Mouse (Mus musculus) spleen, postnatal 4 days (tissue): Measurements from ENCODE around the gene 1700067P10Rik.

Experiments used
- DNase-seq, 2 experiments: peaks; one replicate each; pipeline ENCODE4 v3.0.0; 2022; ENCODE audit warnings: low spot score in 2 of 2

The 1700067P10Rik gene

DNA sequence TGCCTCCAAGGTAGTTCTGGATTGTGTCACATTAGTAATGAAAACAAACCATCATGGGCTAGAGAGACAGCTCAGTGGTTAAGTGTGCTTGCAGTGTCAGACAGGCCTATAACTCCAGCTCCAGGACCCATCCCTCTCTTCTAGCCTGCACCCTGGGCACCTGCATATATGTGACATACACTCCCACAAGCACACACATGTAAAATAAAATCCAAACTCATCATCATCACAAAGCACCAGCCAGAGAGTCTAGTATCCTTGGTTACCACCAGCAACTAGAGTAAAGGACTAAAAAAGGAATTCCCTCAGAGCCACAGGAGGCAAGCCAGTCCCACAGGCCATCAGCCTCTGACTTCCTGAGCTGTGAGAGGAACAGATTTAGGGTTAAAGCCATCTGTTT, at the start of gene 1700067P10Rik:
Gene 1700067P10Rik, plus strand, starts transcription at position 301 of the 400 bp plus-strand sequence.
- DNase-seq = no peak

DNA sequence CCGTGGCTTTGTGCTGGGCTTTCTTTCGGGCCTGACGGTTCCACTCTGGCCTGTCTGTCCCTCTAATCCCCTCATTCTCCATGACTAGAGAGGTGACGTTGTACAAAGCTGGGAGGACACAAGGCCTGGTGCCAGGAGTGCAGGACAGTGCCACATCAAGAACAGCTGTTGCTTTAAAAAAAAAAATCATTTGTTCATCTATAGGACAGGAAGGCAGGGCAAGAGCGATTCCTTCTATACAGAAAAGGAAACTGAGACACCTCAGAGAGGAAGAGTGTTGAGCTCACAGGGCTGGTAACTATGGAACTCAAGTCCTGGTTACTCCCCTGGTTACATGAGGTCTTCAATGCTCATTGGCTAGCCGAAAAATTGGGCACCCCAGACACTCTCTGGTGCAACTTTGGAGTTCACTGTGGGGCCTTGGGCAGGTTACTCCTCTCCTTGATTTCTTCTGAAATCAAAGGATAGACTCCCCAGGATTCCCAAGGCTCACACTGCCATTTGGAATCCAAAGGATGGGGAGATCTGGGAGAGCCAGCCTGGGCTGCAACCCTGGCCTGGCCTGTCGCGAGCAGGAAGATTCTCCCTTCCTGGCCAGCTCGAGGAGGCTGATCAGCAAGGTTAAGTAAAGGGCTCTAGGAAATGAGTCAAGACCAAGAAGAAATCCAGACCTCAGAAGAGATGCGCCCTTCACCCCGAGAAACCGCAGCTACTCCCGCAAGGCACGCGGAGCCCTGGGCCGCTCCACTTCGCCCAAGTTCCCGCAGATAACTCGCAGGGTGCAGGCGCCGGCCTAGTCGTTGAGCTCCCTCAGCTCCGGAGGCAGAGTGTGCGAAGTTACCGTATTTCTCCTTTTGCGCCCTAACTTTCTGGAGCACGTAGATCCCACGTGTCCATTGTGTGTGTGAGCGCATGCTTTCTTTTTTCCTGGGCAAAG, 47.5 kb upstream of the 1700067P10Rik start:
- DNase-seq = peak in 1 of 2 experiments; percentile 68

DNA sequence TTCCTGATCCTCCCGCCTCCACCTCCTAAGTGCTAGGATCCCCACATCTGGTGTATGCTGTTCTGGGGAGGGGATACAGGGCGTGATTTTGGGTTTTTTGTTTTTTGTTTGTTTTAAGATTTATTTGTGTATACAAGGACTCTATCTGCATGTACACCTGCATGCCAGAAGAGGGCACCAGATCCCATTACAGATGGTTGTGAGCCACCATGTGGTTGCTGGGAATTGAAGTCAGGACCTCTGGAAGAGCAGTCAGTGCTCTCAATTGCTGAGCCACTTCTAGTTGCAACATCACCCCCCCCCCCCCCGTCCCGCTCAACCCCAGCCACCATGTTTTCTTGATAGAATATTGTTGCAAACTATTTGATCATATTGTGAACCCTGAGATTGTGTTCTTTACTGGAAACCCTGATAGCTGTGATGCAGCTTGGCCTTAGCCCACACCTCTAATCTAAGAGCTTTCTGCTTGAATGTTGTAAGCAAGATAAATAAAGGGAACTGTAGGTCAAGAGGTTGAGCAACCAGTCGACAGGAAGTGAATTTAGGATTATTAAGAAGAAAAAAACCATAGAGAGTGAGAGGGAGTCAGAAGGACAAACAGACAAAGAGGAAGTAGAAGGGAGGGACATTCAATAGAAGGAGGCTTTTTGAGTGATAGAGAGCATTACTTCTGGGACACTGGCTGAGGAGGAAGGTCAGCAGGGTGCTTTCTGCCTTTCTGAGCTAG, 45.8 kb upstream of the 1700067P10Rik start:
- DNase-seq = no peak

DNA sequence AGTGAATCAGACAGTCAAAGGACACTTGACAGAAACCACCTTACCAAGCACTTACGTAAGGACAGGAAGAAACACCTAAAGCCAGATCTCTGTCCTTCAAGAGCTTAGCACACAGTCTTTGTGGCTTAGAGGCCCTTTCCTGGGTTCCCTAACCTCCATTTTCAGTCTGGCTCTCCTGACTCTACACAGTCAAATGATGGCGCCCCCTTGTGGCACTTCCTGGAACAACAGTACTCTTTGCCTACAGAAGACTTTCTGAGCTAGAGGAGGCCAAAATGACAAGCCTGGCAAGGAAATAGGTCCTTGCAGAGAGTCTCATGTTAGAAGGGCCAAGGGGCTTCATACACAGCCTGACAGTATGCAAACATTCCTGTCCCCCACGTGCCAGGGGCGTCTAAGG, 43.5 kb upstream of the 1700067P10Rik start:
- peak; percentile 73 to 92 for DNase-seq

DNA sequence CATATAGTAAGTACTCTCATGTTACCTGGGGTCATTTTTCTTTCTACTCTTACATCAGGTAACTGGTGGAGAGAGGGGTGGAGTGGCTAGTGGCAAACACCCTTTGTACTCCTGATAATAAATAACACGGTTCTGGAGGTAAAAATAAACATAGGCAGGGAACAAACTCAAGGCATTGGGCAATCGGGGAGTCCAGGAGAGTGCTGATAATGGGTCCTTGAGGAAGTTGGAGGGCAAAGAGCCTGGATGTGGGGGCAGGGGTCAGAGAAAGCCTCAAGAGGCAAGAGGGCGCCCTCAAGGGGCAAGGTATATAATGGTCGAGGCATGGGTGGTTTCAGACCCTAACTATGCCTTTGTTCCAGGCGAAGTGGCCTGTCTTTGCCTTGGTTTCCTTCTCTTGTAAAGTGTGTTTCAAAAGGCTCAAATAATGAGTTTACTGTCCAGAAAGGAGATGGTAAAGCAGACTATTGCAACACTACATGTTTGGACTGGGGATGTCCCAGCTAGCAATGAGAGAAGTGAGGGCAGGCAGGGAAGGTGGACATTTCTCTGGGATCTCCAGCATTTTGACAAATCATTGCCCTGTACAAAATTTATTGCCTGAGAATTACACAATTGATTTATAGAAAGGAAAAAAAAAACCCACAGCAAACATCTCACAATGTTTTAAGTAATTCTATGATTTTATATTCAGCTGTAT, 37.3 kb upstream of the 1700067P10Rik start:
- no peak for DNase-seq

DNA sequence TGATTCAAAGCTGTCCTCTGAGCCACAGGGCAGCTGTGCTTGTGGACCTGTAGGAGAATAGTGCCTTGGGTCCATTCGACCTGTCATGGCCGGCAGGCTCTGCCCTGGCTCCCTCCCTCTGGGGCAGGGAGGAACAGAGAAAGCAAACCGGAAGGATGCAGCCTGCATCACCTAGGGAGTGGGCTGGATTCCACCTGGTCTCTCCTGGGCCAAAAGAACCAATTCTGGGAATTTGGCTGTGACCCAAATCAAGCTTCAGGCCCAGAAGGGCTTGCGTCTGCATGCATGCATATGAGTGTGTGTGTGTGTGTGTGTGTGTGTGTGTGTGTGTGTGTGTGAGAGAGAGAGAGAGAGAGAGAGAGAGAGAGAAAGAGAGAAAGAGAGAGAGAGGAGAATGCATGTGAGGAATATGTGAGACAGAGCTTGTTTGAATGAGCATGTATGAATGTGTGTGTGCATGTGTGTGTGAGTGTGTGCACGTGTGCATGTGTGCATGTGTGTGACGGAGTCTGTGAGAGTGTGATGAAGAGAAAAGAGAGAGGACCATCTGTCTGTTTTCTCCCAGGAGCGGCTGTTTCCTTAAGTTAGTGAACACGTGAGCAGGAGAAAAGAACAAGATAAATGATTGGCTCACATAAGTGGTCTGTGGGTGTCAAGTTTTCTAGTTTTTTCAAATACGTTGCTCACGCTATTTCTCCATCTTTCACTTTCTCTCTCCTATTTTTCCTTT, 36.6 kb upstream of the 1700067P10Rik start:
- no peak for DNase-seq

DNA sequence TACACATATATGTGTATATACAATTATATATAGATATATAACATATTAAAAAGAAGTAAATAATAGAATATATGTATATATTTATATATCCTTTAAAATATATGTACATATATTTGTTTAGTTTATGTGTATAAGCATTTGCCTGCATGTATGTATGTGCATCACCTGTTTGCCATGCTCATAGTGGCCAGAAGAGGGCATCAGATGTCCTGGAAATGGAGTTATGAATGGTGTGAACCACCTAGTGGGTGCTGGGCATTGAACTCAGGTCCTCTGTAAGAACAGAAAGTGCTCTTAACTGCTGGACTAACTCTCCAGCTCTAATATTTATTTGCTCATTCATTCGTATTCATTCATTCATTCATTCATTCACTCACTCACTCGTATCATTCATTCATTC, 35.5 kb upstream of the 1700067P10Rik start:
- no peak for DNase-seq

DNA sequence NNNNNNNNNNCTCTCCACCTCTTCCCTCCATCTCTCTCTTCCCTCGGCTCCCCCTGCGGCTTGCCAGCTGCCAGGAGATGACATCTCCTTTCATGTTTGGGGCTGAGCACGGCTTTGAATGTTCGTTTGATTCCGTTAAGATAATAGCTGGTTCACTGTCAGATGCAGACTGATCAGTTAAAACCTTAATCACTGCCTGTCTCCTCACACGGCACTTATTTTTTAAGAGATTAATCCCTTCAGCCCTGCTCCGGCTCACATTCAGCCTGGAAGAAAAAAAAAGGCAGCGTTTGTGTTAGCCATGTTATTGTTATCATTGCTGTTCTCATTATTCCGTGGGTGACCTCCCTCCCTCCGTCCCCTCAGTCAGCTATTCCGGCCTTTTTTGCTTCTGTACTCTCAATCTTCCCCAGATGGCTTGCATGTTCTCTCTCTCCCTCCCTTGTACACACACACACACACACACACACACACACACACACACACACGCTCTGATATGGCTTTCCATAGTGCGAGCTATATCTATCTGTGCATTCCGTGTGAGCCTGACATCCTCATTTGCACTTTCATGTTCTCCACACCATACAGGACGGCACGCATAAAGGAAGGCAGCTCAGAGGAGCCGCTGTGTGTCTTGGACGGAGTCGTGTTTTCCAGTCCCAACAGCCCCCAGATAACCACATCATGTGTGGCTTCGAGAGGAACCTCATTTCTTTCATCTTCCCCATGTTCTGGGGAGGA, 33.9 kb upstream of the 1700067P10Rik start:
- no peak for DNase-seq

DNA sequence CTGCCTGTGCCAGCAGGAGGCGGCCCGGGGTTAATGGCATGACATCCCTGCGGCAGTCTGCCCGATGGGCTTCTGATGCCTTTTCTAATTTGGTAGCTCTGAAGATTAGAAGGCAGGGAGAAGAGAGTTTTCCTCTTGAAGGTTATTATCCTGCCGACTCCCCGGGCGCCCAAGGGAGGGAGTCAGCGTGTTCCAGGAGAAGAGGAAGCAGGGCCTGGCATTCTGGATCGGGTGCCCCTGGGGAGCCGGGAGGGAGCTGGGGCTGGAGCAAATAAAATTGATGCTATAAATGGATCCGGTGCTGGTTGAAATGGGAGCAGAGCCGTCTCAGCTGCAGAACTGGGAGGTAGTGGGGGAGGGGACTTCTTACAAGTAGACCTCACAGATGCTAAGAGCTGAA, 31.7 kb upstream of the 1700067P10Rik start:
- DNase-seq = no peak

DNA sequence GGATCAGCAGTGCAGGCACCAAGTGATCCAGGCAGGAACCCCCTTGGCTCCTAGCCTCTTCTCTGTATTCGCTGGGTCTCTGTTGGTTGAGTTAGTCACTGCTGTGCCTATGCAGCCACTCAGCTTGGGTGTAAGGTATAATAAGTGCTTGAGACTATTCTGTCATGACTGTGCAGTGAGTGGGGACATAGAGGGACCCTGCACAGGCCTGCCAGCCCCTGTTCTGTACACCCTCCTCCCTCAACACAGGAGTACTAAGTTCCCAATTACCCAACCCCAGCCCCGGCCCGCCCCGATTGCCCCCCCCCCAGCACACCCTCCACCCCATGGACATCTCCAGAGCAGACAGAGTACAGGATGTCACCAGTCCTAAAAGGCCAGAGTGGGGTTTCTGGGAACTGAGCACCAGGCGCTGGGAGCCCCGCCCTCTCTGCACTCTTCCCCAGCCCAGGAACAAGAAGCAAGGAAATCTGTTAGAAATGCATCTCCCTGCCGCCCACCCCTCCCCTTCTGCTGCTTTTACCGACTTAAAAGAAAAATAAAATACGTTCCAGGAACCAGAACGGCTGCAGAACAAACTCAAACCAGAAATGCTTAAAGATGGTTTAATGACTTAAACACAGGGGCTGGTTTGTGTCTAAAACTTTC, 24.8 kb upstream of the 1700067P10Rik start:
- DNase-seq = no peak

DNA sequence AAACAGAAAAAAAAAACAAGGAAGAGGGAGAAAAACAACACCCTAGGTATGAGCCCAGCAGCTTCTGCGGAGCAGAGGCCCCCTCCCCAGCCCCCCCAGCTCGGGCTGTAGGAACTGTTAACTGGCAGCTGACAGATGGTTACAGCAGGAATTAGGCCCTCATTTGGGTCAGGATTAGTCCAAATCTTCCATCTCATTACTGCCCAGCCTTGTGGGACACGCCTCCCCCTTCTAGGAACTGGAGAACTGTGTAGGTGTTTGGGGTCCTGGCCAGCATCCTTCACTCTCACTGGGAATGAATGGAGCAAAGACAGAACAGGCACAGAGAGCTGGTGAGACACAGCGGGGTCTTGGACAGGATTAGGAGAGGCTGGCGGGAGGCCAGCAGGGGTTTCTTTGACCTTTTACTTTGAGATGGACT, 24.0 kb upstream of the 1700067P10Rik start:
- DNase-seq = no peak

DNA sequence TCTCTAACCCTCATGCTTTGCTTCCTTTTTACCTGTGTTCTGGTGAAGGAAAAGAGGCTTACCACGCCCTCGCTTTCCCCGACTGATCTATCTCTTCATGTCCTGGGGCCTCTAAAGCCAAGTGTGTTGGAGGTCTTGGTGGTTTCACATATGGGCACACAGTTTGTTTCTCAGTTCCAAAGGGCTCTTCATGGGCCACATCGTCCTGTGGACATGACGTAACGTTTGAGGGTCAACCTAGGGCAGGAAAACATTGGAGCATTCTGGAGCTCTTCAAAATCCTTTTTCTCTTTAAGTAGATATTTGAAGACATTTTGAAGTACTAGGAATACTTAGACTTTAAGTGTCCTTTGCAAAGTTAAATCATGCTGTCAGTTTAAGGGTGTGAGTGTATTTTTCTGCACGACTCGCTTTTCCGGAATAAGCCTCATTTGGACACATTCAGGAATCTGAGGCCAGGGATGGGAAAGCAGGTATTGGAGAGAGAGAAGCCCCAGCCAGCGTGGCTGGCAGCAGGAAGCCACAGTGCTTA, 22.0 kb upstream of the 1700067P10Rik start:
- no peak for DNase-seq

DNA sequence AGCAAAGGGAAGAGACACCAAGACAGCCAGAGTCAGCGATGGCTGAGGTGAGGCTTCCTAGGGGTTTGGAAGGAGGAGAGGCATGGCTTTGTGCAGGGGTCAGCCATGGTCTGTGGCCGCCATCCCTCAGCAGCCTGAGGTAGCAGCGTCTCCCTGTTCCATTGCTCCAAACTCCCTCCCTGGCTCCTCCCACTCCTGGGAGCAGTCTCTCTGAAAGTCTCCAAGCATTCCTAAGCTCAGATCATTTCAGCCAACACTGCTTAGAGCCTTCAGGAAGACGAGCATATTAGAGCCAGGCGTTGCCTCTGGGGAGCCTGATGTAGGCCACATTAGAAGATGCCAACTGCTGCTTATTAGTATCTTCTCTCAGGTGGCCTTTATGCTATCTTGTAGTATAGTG, 21.4 kb upstream of the 1700067P10Rik start:
- no peak for DNase-seq

DNA sequence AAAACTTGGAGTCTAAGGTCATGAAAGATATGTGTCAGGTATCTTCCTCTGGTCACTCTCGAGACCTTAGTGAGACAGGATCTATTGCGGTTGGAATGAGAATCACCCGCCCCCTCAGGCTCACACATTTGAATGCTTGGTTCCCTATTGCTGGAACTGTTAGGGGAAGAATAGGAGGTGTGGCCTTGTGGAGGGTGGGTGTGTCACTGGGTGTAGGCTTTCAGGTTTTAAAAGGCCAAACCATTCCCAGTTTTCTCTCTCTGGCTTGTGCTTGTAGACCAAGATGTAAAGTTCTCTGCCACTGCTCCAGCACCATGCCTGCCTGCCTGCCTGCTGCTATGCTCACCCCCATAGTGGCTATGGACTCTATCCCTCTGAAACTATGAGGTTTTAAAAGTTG, 8.5 kb upstream of the 1700067P10Rik start:
- no peak for DNase-seq

DNA sequence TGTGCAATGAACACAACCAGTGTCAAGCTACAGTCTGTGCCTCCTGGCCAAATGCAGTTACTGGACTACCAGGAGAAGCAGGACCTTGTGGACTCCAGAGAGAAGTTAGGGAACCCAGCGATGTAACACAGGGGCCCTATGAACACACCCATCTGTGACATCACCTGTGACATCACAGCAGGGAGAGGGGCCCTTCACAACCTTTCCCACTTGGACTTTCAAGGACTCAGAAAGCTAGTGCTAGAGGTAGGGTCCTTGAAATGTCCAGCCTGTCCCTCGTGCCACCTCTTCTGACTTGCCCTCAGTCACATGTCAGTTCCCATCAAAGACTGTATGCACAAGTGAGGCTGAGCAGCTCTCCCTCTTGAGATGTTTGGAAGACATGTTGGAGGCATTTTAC, 327 bp downstream of the 1700067P10Rik start:
- DNase-seq = no peak

DNA sequence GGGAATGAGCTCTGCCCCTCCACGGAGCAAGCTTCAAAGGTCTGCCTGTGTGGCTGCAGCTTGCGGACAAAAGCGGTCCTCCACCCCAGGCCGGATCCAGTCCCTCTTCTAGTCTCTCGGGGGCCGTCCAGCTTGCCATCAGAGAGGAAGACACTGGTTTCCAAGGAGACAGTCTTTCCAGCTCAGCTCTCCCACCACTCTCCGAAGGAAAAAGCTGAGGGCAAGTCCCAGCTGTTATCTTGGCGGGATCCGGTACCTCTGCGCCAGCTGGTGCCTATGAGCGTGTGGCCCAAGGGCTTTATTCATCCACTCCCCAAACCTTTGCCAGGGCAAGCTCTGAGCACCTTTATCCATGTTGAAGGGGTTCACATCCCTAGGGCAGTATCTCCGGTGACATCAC, 1.2 kb downstream of the 1700067P10Rik start:
- no peak for DNase-seq

DNA sequence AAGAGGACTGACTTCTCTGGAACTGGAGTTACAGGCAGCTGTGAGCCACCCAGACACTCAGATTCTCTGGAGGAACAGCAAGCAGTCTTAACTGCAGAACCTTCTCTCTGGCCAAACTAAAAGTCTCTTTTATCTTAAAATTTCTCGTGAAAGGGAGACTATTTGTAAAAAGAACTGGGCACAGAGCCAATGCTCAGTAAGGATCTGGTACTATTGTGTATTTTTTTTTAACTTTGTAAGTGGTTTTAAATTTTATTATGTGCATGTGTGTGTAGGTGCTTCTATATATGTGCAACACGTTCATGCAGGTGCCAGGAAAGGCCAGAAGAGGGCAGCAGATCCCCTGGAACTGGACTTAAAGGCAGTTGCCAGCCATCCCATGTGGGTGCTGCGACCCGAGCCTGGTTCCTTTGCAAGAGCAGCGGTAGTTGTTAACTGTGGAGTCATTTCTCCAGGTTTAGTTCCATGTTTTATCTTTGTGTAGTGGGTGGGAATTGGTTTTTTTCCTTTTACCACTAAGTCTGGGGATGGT, 4.2 kb downstream of the 1700067P10Rik start:
- DNase-seq = no peak

DNA sequence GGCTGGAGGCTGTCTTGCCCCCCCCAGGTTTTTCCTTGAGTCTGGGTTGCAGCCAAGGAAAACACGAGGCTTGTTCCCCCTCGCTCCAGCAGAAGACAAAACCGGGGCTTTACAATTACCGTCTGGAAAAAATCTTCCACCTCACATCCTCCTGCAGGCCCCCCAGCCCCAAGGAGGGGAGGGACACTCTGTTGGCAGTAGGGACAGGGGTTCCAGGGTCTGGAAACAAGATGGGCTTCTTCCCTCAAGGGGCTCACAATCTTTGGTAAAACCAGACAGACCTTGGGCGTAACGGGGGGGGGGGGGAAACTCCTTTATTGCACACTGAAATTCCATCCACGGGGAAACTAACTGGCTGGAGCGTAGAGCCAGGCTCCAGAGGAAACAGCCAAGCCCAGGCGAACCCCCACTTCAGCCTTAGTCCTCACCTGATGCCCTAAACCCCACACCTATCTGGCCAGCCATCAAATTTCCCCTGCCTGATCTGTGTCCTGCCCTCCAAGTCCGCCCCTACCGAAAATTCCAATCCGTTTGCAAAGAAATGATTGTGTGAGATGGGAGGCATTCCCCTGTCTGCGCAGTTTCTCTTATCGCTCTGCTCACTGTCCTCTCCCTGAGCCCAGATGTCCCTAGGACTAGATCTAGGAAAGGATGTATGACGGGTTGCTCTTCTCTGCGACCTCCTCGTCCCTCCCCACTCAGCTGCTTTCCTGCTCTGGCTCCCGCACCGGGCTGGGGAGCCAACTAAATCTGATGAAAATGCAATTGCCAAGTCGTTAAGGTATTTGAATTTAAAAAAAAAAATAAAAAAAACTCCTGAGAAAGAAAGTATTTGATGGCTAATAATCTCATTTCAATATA, 5.9 kb downstream of the 1700067P10Rik start:
- no peak for DNase-seq

DNA sequence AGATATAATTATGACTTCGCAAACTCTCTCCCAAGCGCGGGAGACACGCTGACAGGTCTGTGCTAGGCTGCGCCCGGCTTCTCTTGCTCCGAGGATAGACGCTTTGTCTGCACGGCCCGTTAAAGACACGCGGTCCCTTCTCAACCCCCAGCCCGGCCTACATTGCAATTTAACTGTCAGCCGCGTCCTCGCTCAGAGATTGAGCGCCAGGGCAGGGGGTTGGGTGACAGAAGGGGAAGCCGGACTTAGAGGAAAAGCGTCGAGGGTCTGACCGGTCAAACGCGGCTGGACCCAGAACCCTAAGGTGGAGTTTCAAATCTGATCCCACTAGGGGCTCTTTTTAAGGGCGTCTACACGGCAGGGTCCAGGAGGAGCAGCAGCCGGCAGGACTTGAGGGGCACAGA, 6.6 kb downstream of the 1700067P10Rik start:
- DNase-seq = no peak
